Mouse (Mus musculus) limb, embryonic 10.5 days (tissue): ENCODE data around the gene Cttnbp2nl. TPM values are rescaled to one million over a fixed set of nuclear protein-coding genes. Genes with fewer than 3 reads are reported as not detected.
A peak's percentile ranks its signal among the peaks of the same experiment; 100 is the strongest.

ENCODE experiments used
- DNase-seq: peaks from one replicate; pipeline ENCODE4 v3.0.0-alpha.2; 2017; ENCODE audit warnings: low spot score
- H3K27ac ChIP-seq: fragments of 300-500 bp; sonication (generic); 2 replicates; pipeline ENCODE4 v1.5.1; 2016; ENCODE audit warnings: mild to moderate bottlenecking
- H3K27me3 ChIP-seq: fragments of 300-500 bp; sonication (generic); 2 replicates; pipeline ENCODE4 v1.6.1; 2016; ENCODE audit warnings: low read depth, mild to moderate bottlenecking; ENCODE audit not compliant: poor library complexity, severe bottlenecking
- H3K36me3 ChIP-seq: fragments of 300-500 bp; sonication (generic); 2 replicates; pipeline ENCODE4 v1.6.1; 2016; ENCODE audit warnings: mild to moderate bottlenecking, moderate library complexity
- H3K4me1 ChIP-seq: fragments of 300-500 bp; sonication (generic); 2 replicates; pipeline ENCODE4 v1.6.1; 2016
- H3K4me3 ChIP-seq: fragments of 300-500 bp; sonication (generic); 2 replicates; pipeline ENCODE4 v1.5.1; 2016; ENCODE audit warnings: mild to moderate bottlenecking, moderate library complexity
- H3K9me3 ChIP-seq: fragments of 300-500 bp; sonication (generic); replicated peaks from 2 replicates; pipeline ENCODE4 v1.6.1; 2016; ENCODE audit warnings: mild to moderate bottlenecking
- WGBS: fragments of 180-500 bp; shearing (Covaris S2); methylation state at CpG from one replicate; pipeline ENCODE4 v1.1.7; 2016; 5-methylcytosine and 5-hydroxymethylcytosine counted together
- polyA plus RNA-seq: library from polyadenylated mRNA; unstranded; fragments of >200 nt; fragmentation: Nextera tagmentation; extraction: Ambion mirVana; gene quantifications from 2 replicates; pipeline ENCODE4 v1.2.1, GENCODE M21; 2016

The Cttnbp2nl gene
- polyA plus RNA-seq, 1 experiment from 2014 or later = 50.1 TPM

DNA sequence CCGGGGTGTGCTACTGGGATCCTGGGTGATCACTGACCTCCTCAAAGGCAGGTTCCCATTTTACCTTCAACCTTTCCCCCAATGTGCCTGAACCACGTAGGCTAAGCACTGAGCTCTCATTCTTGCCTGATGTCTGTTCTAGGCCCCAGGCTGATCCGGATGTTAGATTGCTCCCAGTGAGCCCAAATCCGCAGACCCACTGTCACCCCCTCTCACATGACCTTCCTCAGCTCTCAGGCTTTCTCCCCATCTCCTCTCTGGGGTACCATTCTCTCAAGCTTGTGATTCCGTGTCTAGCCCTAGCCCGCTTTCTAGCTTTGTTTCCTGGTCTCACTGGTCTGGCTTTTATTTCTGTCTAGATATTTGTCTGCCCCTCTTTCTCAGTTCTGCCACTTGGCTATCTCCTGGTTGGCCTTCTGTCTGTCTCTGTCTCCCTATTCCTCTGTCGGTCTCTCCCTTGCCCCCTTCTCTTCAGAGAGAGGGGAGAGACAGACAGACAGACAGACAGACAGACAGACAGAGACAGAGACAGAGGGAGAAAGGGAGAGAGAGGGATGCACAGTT is 86.9 kb downstream of the Cttnbp2nl start:
- peaks cover 75% of the 10 kb centered on the region for H3K4me1 ChIP-seq
- peaks cover 58% of the 10 kb centered on the region for H3K27me3 ChIP-seq
- 73% methylated on average over 7 of the region's 7 CpGs for WGBS
- no peaks in the 10 kb centered on the region for H3K9me3 ChIP-seq
- H3K36me3 ChIP-seq = no peaks in the 10 kb centered on the region
- H3K4me3 ChIP-seq = no peak overlapping the region
- peak; percentile 31 for DNase-seq
- peak overlapping the region; percentile 46 for H3K27ac ChIP-seq

GRCm38 (mm10) chr3:104965070-104965855 is 87.7 kb downstream of the Cttnbp2nl start:
- WGBS = 51% methylated on average over 8 of the region's 8 CpGs
- Histone ChIP-seq H3K9me3 (no peaks in the 10 kb centered on the region), H3K36me3 (no peaks in the 10 kb centered on the region), H3K4me1 (peaks cover 83% of the 10 kb centered on the region), H3K27ac (peak overlapping the region; percentile 31; the same call in 1 of the 2 replicates), H3K27me3 (peaks cover 66% of the 10 kb centered on the region), H3K4me3 (no peak overlapping the region)
- DNase-seq = peak; percentile 28

- H3K27me3 ChIP-seq = peaks cover 83% of the 10 kb centered on the region
- H3K27ac ChIP-seq = 0 out of 2 replicates have a peak overlapping the region, but pooled peaks have one; percentile 48
- peaks cover 86% of the 10 kb centered on the region for H3K4me1 ChIP-seq
- WGBS = 23% methylated on average over 13 of the region's 13 CpGs
- H3K9me3 ChIP-seq = no peaks in the 10 kb centered on the region
- 0 out of 2 replicates have a peak overlapping the region, but pooled peaks have one; percentile 8 for H3K4me3 ChIP-seq
- DNase-seq = peak; percentile 43
- H3K36me3 ChIP-seq = no peaks in the 10 kb centered on the region
Observed at GRCm38 (mm10) chr3:104963331-104964276, 89.3 kb downstream of the Cttnbp2nl start.

DNA sequence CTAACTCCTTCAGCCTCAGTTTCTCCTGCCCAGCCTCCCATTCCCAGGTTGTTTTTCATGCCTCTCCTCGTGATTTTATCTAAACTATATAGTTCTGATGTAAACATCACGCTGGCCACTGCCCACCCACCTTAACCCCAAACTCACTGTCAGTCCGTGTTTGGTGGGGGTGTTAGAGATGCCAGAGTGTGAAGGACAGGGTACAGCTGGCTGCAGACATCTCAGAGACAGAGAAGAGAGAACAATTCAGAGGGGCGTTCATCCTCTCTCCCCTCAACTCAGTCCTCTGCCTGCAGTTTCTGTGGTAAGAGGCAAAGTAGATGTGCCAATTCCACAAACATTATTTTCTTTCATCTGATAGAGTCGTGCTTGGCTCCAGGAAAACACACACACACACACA is 90.1 kb downstream of the Cttnbp2nl start:
- 10% methylated on average over 5 of the region's 5 CpGs for WGBS
- peaks cover 88% of the 10 kb centered on the region for H3K27me3 ChIP-seq
- H3K27ac ChIP-seq = no peak overlapping the region; the same call in 1 of the 2 replicates
- peaks cover 79% of the 10 kb centered on the region for H3K4me1 ChIP-seq
- H3K9me3 ChIP-seq = no peaks in the 10 kb centered on the region
- peak; percentile 35 for DNase-seq
- H3K4me3 ChIP-seq = no peak overlapping the region
- no peaks in the 10 kb centered on the region for H3K36me3 ChIP-seq

DNA sequence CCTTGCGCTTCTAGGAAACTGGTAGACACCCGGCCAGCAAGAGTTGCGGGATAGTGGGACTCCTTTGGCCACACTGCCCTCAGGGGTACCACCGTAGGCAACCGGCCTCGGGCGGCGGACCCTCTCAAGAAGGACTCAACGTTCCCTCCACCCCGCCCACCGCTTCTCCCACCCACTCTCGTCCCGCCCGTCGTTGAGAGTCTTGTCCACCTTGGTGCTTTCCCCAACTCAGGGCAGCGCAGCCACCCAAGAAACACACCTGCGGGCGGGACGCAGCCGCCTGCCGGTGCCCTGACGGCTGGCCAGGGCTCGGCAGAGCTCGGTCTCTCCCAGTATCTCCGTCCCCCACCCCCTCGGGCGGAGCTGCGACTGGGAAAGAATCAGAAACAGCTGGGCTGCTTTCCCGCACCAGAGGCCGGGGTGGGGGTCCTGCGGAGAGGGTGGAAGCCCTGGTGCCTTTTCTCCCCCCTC is 90.8 kb downstream of the Cttnbp2nl start:
- DNase-seq = peak; percentile 77
- Histone ChIP-seq H3K27me3 (peaks cover 88% of the 10 kb centered on the region), H3K4me3 (peak overlapping the region; percentile 57), H3K9me3 (no peaks in the 10 kb centered on the region), H3K36me3 (no peaks in the 10 kb centered on the region), H3K27ac (peak overlapping the region; percentile 67), H3K4me1 (peaks cover 73% of the 10 kb centered on the region)
- WGBS = 1% methylated on average over 31 of the region's 31 CpGs

DNA sequence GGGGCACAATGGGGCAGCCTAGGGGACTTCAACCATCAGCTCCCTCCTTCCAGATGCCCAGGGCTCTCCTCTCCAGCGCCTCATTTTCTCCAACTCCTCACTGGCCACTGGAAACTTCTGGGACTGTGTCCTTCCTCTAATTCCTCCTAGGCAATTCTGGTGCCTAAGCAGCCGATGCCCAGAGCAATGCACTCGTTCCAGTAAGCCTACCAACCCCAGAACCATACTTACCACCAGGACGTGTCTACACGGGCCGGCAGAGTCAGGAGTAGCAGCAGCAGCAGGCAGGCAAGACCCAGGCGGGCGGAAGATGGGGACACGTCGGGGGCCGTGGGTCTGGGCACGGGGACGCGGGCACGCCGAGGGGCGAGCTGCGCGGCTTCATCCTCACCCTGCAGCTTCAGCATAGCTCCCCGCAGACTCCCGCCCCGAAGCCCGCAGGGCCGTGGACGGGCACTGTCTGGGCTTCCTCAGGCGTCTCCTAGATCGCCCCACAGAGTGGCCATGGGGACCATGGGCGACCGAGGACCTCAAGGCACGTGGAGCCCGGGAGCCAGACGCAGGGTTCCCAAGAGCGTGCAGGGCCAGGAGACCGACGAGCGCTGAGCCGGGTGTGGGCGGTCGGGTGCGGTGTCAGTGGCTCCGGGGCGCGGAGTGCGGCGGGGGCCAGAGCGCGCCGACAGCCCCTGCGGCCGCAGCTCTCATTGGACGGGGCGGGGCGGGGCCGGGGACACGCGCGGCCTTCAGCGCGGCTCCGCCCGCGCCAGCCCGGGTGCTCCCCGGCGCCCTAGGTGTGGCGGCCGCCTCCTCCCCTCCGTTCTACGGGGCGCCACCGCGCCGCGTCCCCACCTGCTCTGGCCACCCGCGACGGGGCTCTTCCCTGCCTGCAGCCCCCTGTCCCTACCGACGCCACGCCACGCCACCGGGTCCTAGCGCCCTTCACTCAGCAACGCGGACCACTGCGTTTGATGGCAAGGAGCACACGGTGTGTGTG is 91.6 kb downstream of the Cttnbp2nl start, which contains the start of gene Wnt2b:
Gene Wnt2b (minus strand): TSS at position 856 of the 994 bp plus-strand sequence.
- peaks cover 70% of the 10 kb centered on the region for H3K4me1 ChIP-seq
- peak within 1 kb of the TSS; percentile 67 for H3K27ac ChIP-seq
- peak within 1 kb of the TSS; percentile 57 for H3K4me3 ChIP-seq
- peak; percentile 65 for DNase-seq
- H3K9me3 ChIP-seq = no peaks in the 10 kb centered on the region
- peaks cover 83% of the 10 kb centered on the region for H3K27me3 ChIP-seq
- no peaks in the 10 kb centered on the region for H3K36me3 ChIP-seq
- 1% methylated on average over 87 of the region's 87 CpGs for WGBS

- H3K27ac ChIP-seq = no peak overlapping the region
- H3K4me1 ChIP-seq = peaks cover 64% of the 10 kb centered on the region
- DNase-seq = peak; percentile 37
- H3K36me3 ChIP-seq = peaks cover 7% of the 10 kb centered on the region; the same call in 1 of the 2 replicates
- H3K27me3 ChIP-seq = peaks cover 72% of the 10 kb centered on the region
- H3K9me3 ChIP-seq = no peaks in the 10 kb centered on the region
- H3K4me3 ChIP-seq = peak overlapping the region; percentile 57
- WGBS = 9% methylated on average over 19 of the region's 19 CpGs
Observed at GRCm38 (mm10) chr3:104960026-104961000, 92.6 kb downstream of the Cttnbp2nl start.

- H3K4me3 ChIP-seq = no peak overlapping the region
- peaks cover 31% of the 10 kb centered on the region for H3K27me3 ChIP-seq
- 78% methylated on average over 6 of the region's 6 CpGs for WGBS
- no peaks in the 10 kb centered on the region for H3K9me3 ChIP-seq
- peaks cover 42% of the 10 kb centered on the region for H3K36me3 ChIP-seq
- no peak overlapping the region for H3K27ac ChIP-seq
- H3K4me1 ChIP-seq = peaks cover 23% of the 10 kb centered on the region
- no peak for DNase-seq
Observed at GRCm38 (mm10) chr3:104956131-104956581, 96.8 kb downstream of the Cttnbp2nl start.

DNA sequence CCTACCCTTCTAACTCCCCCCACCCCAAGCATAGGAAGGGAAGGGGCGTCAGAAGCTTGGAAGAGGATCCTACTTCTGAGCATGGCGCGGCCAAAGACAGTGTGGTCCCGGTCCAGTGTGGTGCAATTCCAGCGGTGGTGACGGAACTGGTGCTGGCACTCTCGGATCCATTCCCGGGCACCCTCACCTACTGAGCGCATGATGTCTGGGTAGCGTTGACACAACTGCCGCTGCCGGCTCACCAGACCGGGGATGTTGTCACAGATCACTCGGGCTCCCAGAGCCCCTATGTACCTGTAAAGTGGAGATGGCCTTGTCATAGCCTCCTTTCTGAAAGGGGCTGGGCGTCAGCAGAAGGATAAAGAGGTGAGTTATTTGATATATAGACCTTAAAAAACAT is 98.4 kb downstream of the Cttnbp2nl start:
- Histone ChIP-seq H3K9me3 (no peaks in the 10 kb centered on the region), H3K4me1 (peaks cover 10% of the 10 kb centered on the region), H3K36me3 (peaks cover 53% of the 10 kb centered on the region), H3K4me3 (no peak overlapping the region), H3K27ac (no peak overlapping the region), H3K27me3 (peaks cover 14% of the 10 kb centered on the region)
- DNase-seq = no peak
- 97% methylated on average over 15 of the region's 15 CpGs for WGBS

GRCm38 (mm10) chr3:104954137-104954536 is 98.8 kb downstream of the Cttnbp2nl start:
- Histone ChIP-seq H3K27ac (no peak overlapping the region), H3K4me1 (peaks cover 10% of the 10 kb centered on the region), H3K9me3 (no peaks in the 10 kb centered on the region), H3K27me3 (peaks cover 10% of the 10 kb centered on the region), H3K4me3 (no peak overlapping the region), H3K36me3 (peaks cover 53% of the 10 kb centered on the region)
- WGBS = 89% methylated on average over 3 of the region's 3 CpGs
- DNase-seq = no peak
